ENCODE assay signal across 8 mouse cellular contexts in genomic region chr11:120467736-120468092, GRCm38 (mm10). TPM values are rescaled to one million over a fixed set of nuclear protein-coding genes. Genes with fewer than 3 reads are reported as not detected.
A peak's percentile ranks its signal among the peaks of the same experiment; 100 is the strongest.
DNase-seq lines count a peak whose midpoint lies in the region; ATAC-seq and TF ChIP-seq lines count a peak whose summit lies in the region.

No protein-coding gene starts in this region.

- TF ChIP-seq POLR2A in embryonic fibroblast, embryonic 13.5 days (IDR thresholded peaks at IDR 0.05; ENCODE audit: low read depth, low read length): no peak

- no peaks in the 10 kb centered on the region for H3K27me3 ChIP-seq in lung, embryonic 14.5 days (ENCODE audit: insufficient read depth, low read length)
- no peaks in the 10 kb centered on the region for H3K27me3 ChIP-seq in intestine, postnatal 0 days (replicated peaks; ENCODE audit: control insufficient read depth, insufficient read depth, low read length)
- H3K27me3 ChIP-seq in neural tube, embryonic 14.5 days (ENCODE audit: control insufficient read depth, insufficient read depth, low read length): no peaks in the 10 kb centered on the region

- H3K9me3 ChIP-seq in lung, embryonic 14.5 days (ENCODE audit: low read depth, low read length): no peaks in the 10 kb centered on the region
- no peaks in the 10 kb centered on the region for H3K9me3 ChIP-seq in intestine, postnatal 0 days (ENCODE audit: control insufficient read depth)
- H3K9me3 ChIP-seq in neural tube, embryonic 14.5 days (ENCODE audit: control insufficient read depth, low read length): no peaks in the 10 kb centered on the region

- peak; percentile 69 for ATAC-seq in lung, embryonic 14.5 days (ENCODE audit: insufficient read depth)
- ATAC-seq in intestine, postnatal 0 days: peak; percentile 61; the same call in 1 of the 2 replicates
- ATAC-seq in neural tube, embryonic 14.5 days (ENCODE audit: low read depth): peak; percentile 57
- ATAC-seq in cerebellum, adult (ENCODE audit: insufficient number of reproducible peaks, low FRiP score, low TSS enrichment): no peak

- peaks cover 61% of the 10 kb centered on the region for H3K36me3 ChIP-seq in lung, embryonic 14.5 days (ENCODE audit: insufficient read depth)
- peaks cover 41% of the 10 kb centered on the region for H3K36me3 ChIP-seq in intestine, postnatal 0 days (ENCODE audit: control insufficient read depth, insufficient read depth)
- peaks cover 44% of the 10 kb centered on the region for H3K36me3 ChIP-seq in neural tube, embryonic 14.5 days (ENCODE audit: control insufficient read depth, insufficient read depth, low read length)

- no peak for TF ChIP-seq CTCF in lung, embryonic 14.5 days (IDR thresholded peaks at IDR 0.05; ENCODE audit: low read depth)
- TF ChIP-seq CTCF in embryonic fibroblast, embryonic 13.5 days (IDR thresholded peaks at IDR 0.05; ENCODE audit: borderline replicate concordance, insufficient read depth, low read length): no peak
- TF ChIP-seq CTCF in intestine, postnatal 0 days (IDR thresholded peaks at IDR 0.05; ENCODE audit: low read depth): no peak

- no peak for DNase-seq in lung, embryonic 14.5 days
- no peak for DNase-seq in lung, postnatal 4 days
- DNase-seq in thymus, postnatal 10 days (ENCODE audit: low spot score in 2 of 2): no peak
- no peak for DNase-seq in adrenal gland, postnatal 25 days

- peaks cover 10% of the 10 kb centered on the region; the same call in 1 of the 2 replicates for H3K4me1 ChIP-seq in lung, embryonic 14.5 days (ENCODE audit: insufficient read depth)
- H3K4me1 ChIP-seq in embryonic fibroblast, embryonic 13.5 days (ENCODE audit: control insufficient read depth, insufficient read depth, low read length): peaks cover 5% of the 10 kb centered on the region; the same call in 1 of the 2 replicates
- H3K4me1 ChIP-seq in intestine, postnatal 0 days (replicated peaks; ENCODE audit: control insufficient read depth, insufficient read depth, low read length): peaks cover 9% of the 10 kb centered on the region; the same call in 1 of the 2 replicates
- peaks cover 20% of the 10 kb centered on the region for H3K4me1 ChIP-seq in neural tube, embryonic 14.5 days (ENCODE audit: control insufficient read depth, insufficient read depth, low read length)

- peak overlapping the region; percentile 91 for H3K4me3 ChIP-seq in lung, embryonic 14.5 days (ENCODE audit: low read depth, low read length)
- H3K4me3 ChIP-seq in embryonic fibroblast, embryonic 13.5 days (ENCODE audit: insufficient read depth, low read length): peak overlapping the region; percentile 88
- peak overlapping the region; percentile 97 for H3K4me3 ChIP-seq in intestine, postnatal 0 days (ENCODE audit: low read depth, low read length)
- peak overlapping the region; percentile 77 for H3K4me3 ChIP-seq in neural tube, embryonic 14.5 days (ENCODE audit: low read depth, low read length)

- peak overlapping the region; percentile 78 for H3K9ac ChIP-seq in lung, embryonic 14.5 days
- peak overlapping the region; percentile 89 for H3K9ac ChIP-seq in intestine, postnatal 0 days (ENCODE audit: low read depth, low read length)
- peak overlapping the region; percentile 59 for H3K9ac ChIP-seq in neural tube, embryonic 14.5 days (replicated peaks; ENCODE audit: low read depth, low read length)

- peak overlapping the region; percentile 78 for H3K4me2 ChIP-seq in lung, embryonic 14.5 days
- H3K4me2 ChIP-seq in intestine, postnatal 0 days (replicated peaks; ENCODE audit: low read depth): peak overlapping the region; percentile 89
- H3K4me2 ChIP-seq in neural tube, embryonic 14.5 days (ENCODE audit: low read depth, low read length): peak overlapping the region; percentile 56

- peak overlapping the region; percentile 42; the same call in 1 of the 2 replicates for H3K27ac ChIP-seq in lung, embryonic 14.5 days (ENCODE audit: low read depth)
- H3K27ac ChIP-seq in embryonic fibroblast, embryonic 13.5 days (ENCODE audit: insufficient read depth, low read length): no peak overlapping the region
- H3K27ac ChIP-seq in intestine, postnatal 0 days (ENCODE audit: low read depth, low read length): peak overlapping the region; percentile 66
- H3K27ac ChIP-seq in neural tube, embryonic 14.5 days (ENCODE audit: low read depth, low read length): no peak overlapping the region

- WGBS in lung, embryonic 14.5 days: under 1% methylated on average over 33 of the region's 33 CpGs
- 0% methylated on average over 33 of the region's 33 CpGs for WGBS in intestine, postnatal 0 days
- WGBS in neural tube, embryonic 14.5 days: under 1% methylated on average over 33 of the region's 33 CpGs

RNA-seq across cellular contexts. Expression of gene Arl16, which starts 0.3 kb away (rescaled TPM):
- 42.9 and 44.4 TPM in 2 replicates for polyA plus RNA-seq in lung, embryonic 14.5 days (2014; fragmentation: Nextera tagmentation; extraction: Ambion mirVana)
- 24.0 and 30.7 TPM in 2 replicates for polyA plus RNA-seq in embryonic fibroblast, embryonic 13.5 days (2011; ENCODE audit: insufficient read length, low read depth, missing spikeins)
- polyA plus RNA-seq in intestine, postnatal 0 days (2015; fragmentation: Nextera tagmentation; extraction: Ambion mirVana): 22.8 and 23.3 TPM in 2 replicates
- 65.5 and 68.1 TPM in 2 replicates for polyA plus RNA-seq in neural tube, embryonic 14.5 days (2014; fragmentation: Nextera tagmentation; extraction: Ambion mirVana)
- total RNA-seq in adrenal gland, postnatal 25 days (2021): 22.6 and 22.8 TPM in 2 replicates

RNA-seq across cellular contexts. Expression of gene Ccdc137, which starts 9.8 kb away (rescaled TPM):
- polyA plus RNA-seq in lung, embryonic 14.5 days (2014; fragmentation: Nextera tagmentation; extraction: Ambion mirVana): 32.2 and 34.6 TPM in 2 replicates
- 18.9 and 27.3 TPM in 2 replicates for polyA plus RNA-seq in embryonic fibroblast, embryonic 13.5 days (2011; ENCODE audit: insufficient read length, low read depth, missing spikeins)
- 14.1 and 16.0 TPM in 2 replicates for polyA plus RNA-seq in intestine, postnatal 0 days (2015; fragmentation: Nextera tagmentation; extraction: Ambion mirVana)
- polyA plus RNA-seq in neural tube, embryonic 14.5 days (2014; fragmentation: Nextera tagmentation; extraction: Ambion mirVana): 21.6 and 28.4 TPM in 2 replicates
- total RNA-seq in adrenal gland, postnatal 25 days (2021): 24.2 and 27.6 TPM in 2 replicates

RNA-seq across cellular contexts. Expression of gene Oxld1, which starts 9.8 kb away (rescaled TPM):
- 10.9 and 11.2 TPM in 2 replicates for polyA plus RNA-seq in lung, embryonic 14.5 days (2014; fragmentation: Nextera tagmentation; extraction: Ambion mirVana)
- polyA plus RNA-seq in embryonic fibroblast, embryonic 13.5 days (2011; ENCODE audit: insufficient read length, low read depth, missing spikeins): 5.6 TPM in 2 replicates
- polyA plus RNA-seq in intestine, postnatal 0 days (2015; fragmentation: Nextera tagmentation; extraction: Ambion mirVana): 15.5 and 17.6 TPM in 2 replicates
- 12.0 and 12.9 TPM in 2 replicates for polyA plus RNA-seq in neural tube, embryonic 14.5 days (2014; fragmentation: Nextera tagmentation; extraction: Ambion mirVana)
- 33.8 and 41.3 TPM in 2 replicates for total RNA-seq in adrenal gland, postnatal 25 days (2021)

RNA-seq across cellular contexts. Expression of gene Pde6g, which starts 14.4 kb away (rescaled TPM):
- 0.18 TPM in 1 of 2 replicates, not detected in the other for polyA plus RNA-seq in lung, embryonic 14.5 days (2014; fragmentation: Nextera tagmentation; extraction: Ambion mirVana)
- not detected in 2 replicates for polyA plus RNA-seq in embryonic fibroblast, embryonic 13.5 days (2011; ENCODE audit: insufficient read length, low read depth, missing spikeins)
- 0.22 TPM in 1 of 2 replicates, not detected in the other for polyA plus RNA-seq in intestine, postnatal 0 days (2015; fragmentation: Nextera tagmentation; extraction: Ambion mirVana)
- polyA plus RNA-seq in neural tube, embryonic 14.5 days (2014; fragmentation: Nextera tagmentation; extraction: Ambion mirVana): 0.31 and 0.59 TPM in 2 replicates
- total RNA-seq in adrenal gland, postnatal 25 days (2021): 0.27 TPM in 1 of 2 replicates, not detected in the other

RNA-seq across cellular contexts. Expression of gene Mrpl12, which starts 16.7 kb away (rescaled TPM):
- 150 and 162 TPM in 2 replicates for polyA plus RNA-seq in lung, embryonic 14.5 days (2014; fragmentation: Nextera tagmentation; extraction: Ambion mirVana)
- 51.1 and 58.0 TPM in 2 replicates for polyA plus RNA-seq in embryonic fibroblast, embryonic 13.5 days (2011; ENCODE audit: insufficient read length, low read depth, missing spikeins)
- polyA plus RNA-seq in intestine, postnatal 0 days (2015; fragmentation: Nextera tagmentation; extraction: Ambion mirVana): 204 and 208 TPM in 2 replicates
- polyA plus RNA-seq in neural tube, embryonic 14.5 days (2014; fragmentation: Nextera tagmentation; extraction: Ambion mirVana): 131 and 135 TPM in 2 replicates
- 96.3 and 104 TPM in 2 replicates for total RNA-seq in adrenal gland, postnatal 25 days (2021)

Comparison
In these comparisons a context has a peak if more than half of its experiments do, and no peak if none do; other contexts are left out.
1. H3K27ac ChIP-seq: peak in lung, embryonic 14.5 days (single experiment) and intestine, postnatal 0 days (single experiment); none in embryonic fibroblast, embryonic 13.5 days (single experiment) and neural tube, embryonic 14.5 days (single experiment).
2. Peak in every context shown above with its lines, with median percentiles within 50 percentile points of each other: H3K4me2 ChIP-seq, H3K4me3 ChIP-seq and H3K9ac ChIP-seq.